Mouse (Mus musculus) heart, embryonic 14.5 days (tissue): ENCODE measurements around the gene Fabp2. TPM values are rescaled to one million over a fixed set of nuclear protein-coding genes. Genes with fewer than 3 reads are reported as not detected.
"Not testable (repeated sequence)": the region's sequence is repeated elsewhere in the genome, so short reads cannot be mapped to it uniquely, and the experiment has no call there.

Experiments
- ATAC-seq: fragments of 200-750 bp; cut with Nextera tagmentation; 2 replicates; pipeline ENCODE4 v1.8.0; 2017; ENCODE audit warnings: low read depth, moderate TSS enrichment; ENCODE audit not compliant: insufficient number of reproducible peaks, insufficient read depth, low FRiP score
- H3K27ac ChIP-seq, 2 experiments: fragments of 200-500 bp in 1 of 2; fragments of 300-500 bp in 1 of 2; sonication (generic) in 1 of 2; replicated peaks in 1 of 2; 2 replicates each; pipeline ENCODE4 v1.5.1; 2012 to 2014; ENCODE audit warnings: low read depth in 2 of 2, low read length in 2 of 2, control low read depth in 1 of 2, mild to moderate bottlenecking in 1 of 2, mixed read lengths in 1 of 2; ENCODE audit not compliant: control insufficient read depth in 1 of 2, insufficient read depth in 1 of 2
- H3K27me3 ChIP-seq: fragments of 300-500 bp; sonication (generic); 2 replicates; pipeline ENCODE4 v1.6.1; 2014; ENCODE audit warnings: mild to moderate bottlenecking, low read length, control low read depth; ENCODE audit not compliant: control insufficient read depth, insufficient read depth
- H3K36me3 ChIP-seq: fragments of 300-500 bp; sonication (generic); 2 replicates; pipeline ENCODE4 v1.6.1; 2014; ENCODE audit warnings: mild to moderate bottlenecking, control low read depth, low read length, mixed read lengths; ENCODE audit not compliant: control insufficient read depth, insufficient read depth
- H3K4me1 ChIP-seq, 2 experiments: fragments of 200-500 bp in 1 of 2; fragments of 300-500 bp in 1 of 2; sonication (generic) in 1 of 2; 2 replicates each; pipeline ENCODE4 v1.6.1; 2012 to 2014; ENCODE audit warnings: low read length in 2 of 2, control low read depth in 1 of 2, mixed read lengths in 1 of 2; ENCODE audit not compliant: control insufficient read depth in 2 of 2, insufficient read depth in 2 of 2
- H3K4me2 ChIP-seq: fragments of 300-500 bp; sonication (generic); 2 replicates; pipeline ENCODE4 v1.6.1; 2014; ENCODE audit warnings: mild to moderate bottlenecking, low read length
- H3K4me3 ChIP-seq, 2 experiments: fragments of 200-500 bp in 1 of 2; fragments of 300-500 bp in 1 of 2; sonication (generic) in 1 of 2; 2 replicates each; pipeline ENCODE4 v1.5.1; 2012 to 2014; ENCODE audit warnings: low read length in 2 of 2, mild to moderate bottlenecking in 2 of 2, control low read depth in 1 of 2, low read depth in 1 of 2, moderate library complexity in 1 of 2; ENCODE audit not compliant: control insufficient read depth in 1 of 2, insufficient read depth in 1 of 2
- H3K9ac ChIP-seq: fragments of 300-500 bp; sonication (generic); 2 replicates; pipeline ENCODE4 v1.6.1; 2014; ENCODE audit warnings: mild to moderate bottlenecking, low read length
- H3K9me3 ChIP-seq: fragments of 300-500 bp; sonication (generic); 2 replicates; pipeline ENCODE4 v1.6.1; 2016; ENCODE audit warnings: low read length, control low read depth; ENCODE audit not compliant: control insufficient read depth
- WGBS: fragments of 180-500 bp; shearing (Covaris S2); extraction: QIAGEN DNeasy Blood & Tissue Kit; methylation state at CpG from one replicate; pipeline ENCODE4 v1.1.7; 2014; 5-methylcytosine and 5-hydroxymethylcytosine counted together
- polyA plus RNA-seq: library from polyadenylated mRNA; unstranded; fragments of >200 nt; fragmentation: Nextera tagmentation; extraction: Ambion mirVana; gene quantifications from 2 replicates; pipeline ENCODE4 v1.2.1, GENCODE M21; 2014

Gene Fabp2
- polyA plus RNA-seq, 1 experiment from 2014 or later = not detected

GRCm38 (mm10) chr3:122937176-122937575 lies 42.3 kb downstream of the Fabp2 start:
- not testable (repeated sequence) for H3K27ac ChIP-seq, H3K4me1 ChIP-seq, H3K4me2 ChIP-seq, H3K9me3 ChIP-seq, H3K9ac ChIP-seq, H3K27me3 ChIP-seq, ATAC-seq, H3K4me3 ChIP-seq
- WGBS = 85% methylated on average over 13 of the region's 13 CpGs
- peaks cover 22% of the 10 kb centered on the region for H3K36me3 ChIP-seq

DNA sequence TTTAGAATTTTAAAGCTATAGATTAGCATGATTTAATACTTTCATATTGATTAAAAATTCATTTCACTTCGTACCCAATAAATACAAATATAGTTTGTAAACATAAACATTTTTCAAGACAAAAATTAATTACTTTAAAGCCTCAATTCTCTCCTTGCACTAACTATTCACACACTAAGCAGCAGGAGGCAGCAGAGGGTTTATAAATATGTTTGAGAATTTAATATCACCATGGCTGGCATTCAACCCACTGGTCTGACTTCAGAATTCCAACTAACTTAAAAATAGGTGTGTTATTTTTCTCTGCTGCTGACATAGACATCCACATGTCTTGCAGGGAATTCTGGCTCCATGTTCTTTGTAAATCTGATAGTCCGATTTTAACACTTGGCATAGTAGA lies 44.3 kb downstream of the Fabp2 start:
- Histone ChIP-seq H3K36me3 (peaks cover 15% of the 10 kb centered on the region), H3K27me3 (no peaks in the 10 kb centered on the region), H3K27ac (no peak overlapping the region), H3K4me3 (no peak overlapping the region), H3K9ac (no peak overlapping the region), H3K4me2 (no peak overlapping the region), H3K9me3 (no peaks in the 10 kb centered on the region), H3K4me1 (peaks cover 3 to 10% of the 10 kb centered on the region in 2 experiments; a peak in 3 of 4 replicates)
- no peak for ATAC-seq
- WGBS = 57% methylated on average over 2 of the region's 2 CpGs

DNA sequence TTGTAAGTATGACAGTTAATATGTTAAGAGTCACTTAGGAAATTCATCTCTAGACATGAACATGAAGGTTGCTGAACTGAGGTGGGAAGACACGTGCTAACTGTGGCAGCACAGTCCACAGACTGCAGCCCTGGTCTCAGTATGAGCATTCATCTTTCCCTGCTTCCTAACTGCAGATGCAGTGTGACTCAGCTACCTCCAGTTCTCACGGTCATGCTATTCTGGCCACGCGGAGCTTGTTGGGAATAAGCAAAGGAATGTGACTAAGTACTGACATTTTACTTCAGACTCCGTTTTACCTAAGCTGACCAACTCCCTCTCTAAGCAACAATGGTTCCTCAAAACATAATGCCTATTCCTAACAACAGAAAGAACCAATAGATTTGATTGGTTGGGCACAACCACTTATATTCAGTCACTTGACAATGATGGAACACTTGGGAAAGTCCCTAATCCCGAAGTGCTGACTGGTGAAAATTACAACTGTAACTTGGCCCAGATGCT lies 48.6 kb downstream of the Fabp2 start:
- no peak overlapping the region for H3K4me3 ChIP-seq
- WGBS = 61% methylated on average over 6 of the region's 6 CpGs
- H3K9ac ChIP-seq = no peak overlapping the region
- 0 out of 4 replicates have a peak overlapping the region, but pooled peaks of 1 of the 2 experiments have one; percentile 5 for H3K27ac ChIP-seq
- H3K9me3 ChIP-seq = no peaks in the 10 kb centered on the region
- no peak overlapping the region for H3K4me2 ChIP-seq
- ATAC-seq = no peak
- peaks cover 3 to 10% of the 10 kb centered on the region in 2 experiments; a peak in 3 of 4 replicates for H3K4me1 ChIP-seq
- H3K27me3 ChIP-seq = no peaks in the 10 kb centered on the region
- H3K36me3 ChIP-seq = peaks cover 7% of the 10 kb centered on the region; the same call in 1 of the 2 replicates

Other genes with a start within 250 kb of the Fabp2 start
- 2.8 and 4.1 TPM in 2 replicates for gene Pde5a, start 166.1 kb upstream of the Fabp2 start, polyA plus RNA-seq
- not detected in 2 replicates for gene Gm10959, start 24.3 kb downstream of the Fabp2 start, polyA plus RNA-seq
- 120 and 135 TPM in 2 replicates for gene 1810037I17Rik, start 29.1 kb downstream of the Fabp2 start, polyA plus RNA-seq
- 7.8 and 9.7 TPM in 2 replicates for gene Usp53, start 89.4 kb downstream of the Fabp2 start, polyA plus RNA-seq
- gene Myoz2, start 139.9 kb downstream of the Fabp2 start, polyA plus RNA-seq = 230 and 232 TPM in 2 replicates